Mouse (Mus musculus): ENCODE measurements around the gene Spata7. TPM values are rescaled to one million over a fixed set of nuclear protein-coding genes. Genes with fewer than 3 reads are reported as not detected.

Spata7 gene
- polyA plus RNA-seq, 1 experiment: 1.9 TPM

DNA sequence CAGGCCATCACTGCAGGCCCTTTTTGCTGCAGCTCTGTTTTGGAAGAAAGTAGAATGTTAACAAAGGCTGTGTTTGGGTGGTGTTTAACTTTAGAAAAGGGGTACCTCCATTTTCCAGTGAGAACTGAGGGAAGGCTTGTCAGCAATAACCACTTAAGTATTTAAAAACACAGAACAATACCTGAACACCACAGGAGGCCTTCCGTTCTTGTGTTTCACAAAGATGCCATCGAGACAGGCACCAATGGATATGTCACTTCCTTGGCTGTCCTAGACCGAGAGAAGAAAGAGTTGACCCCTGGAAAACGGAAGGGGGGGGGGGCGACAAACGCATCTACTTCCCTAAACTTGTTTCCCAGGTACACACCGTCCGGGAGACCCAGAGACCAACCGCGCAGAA lies 76.0 kb downstream of the Spata7 start:
- Histone ChIP-seq H3K27me3 (ENCODE audit: control insufficient read depth, insufficient read depth, low read length) (no peaks in the 10 kb centered on the region), H3K36me3 (ENCODE audit: control insufficient read depth, insufficient read depth, low read length) (no peaks in the 10 kb centered on the region), H3K4me3 (ENCODE audit: control insufficient read depth, insufficient read depth, low read length) (no peak overlapping the region), H3K4me1 (replicated peaks; ENCODE audit: control insufficient read depth, insufficient read depth, low read length) (no peaks in the 10 kb centered on the region), H3K27ac (ENCODE audit: control insufficient read depth, insufficient read depth, low read length) (no peak overlapping the region)
- TF ChIP-seq CTCF (IDR thresholded peaks at IDR 0.05; ENCODE audit: borderline replicate concordance, control insufficient read depth, extremely low read depth, insufficient read depth, low read length, poor library complexity): no peak
- TF ChIP-seq POLR2A (IDR thresholded peaks at IDR 0.05; ENCODE audit: control insufficient read depth, extremely low read depth, insufficient read depth, low read length, poor library complexity): no peak
- DNase-seq: no peak
- 88% methylated on average over 10 of the region's 10 CpGs for WGBS

DNA sequence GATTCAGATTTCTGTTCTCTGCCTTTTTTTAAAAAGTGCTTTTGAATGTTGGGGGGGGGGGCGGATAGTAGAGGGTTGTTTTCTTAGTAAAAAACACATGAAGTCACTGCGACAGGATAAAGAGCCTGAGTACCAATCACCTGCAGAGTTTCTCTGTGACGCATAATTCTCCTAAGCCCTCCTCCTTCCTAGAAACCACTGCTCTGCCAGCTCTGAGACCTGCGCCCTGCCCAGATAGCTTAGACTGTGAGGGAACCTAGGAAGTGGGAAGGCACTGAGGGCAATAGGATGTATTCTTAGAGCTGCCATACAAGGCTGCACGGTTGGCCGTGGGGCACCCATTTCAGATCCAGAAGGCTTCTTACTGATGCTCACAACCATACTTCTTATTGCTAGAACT lies 84.9 kb downstream of the Spata7 start:
- no peak overlapping the region for H3K4me3 ChIP-seq (ENCODE audit: control insufficient read depth, insufficient read depth, low read length)
- no peak overlapping the region for H3K27ac ChIP-seq (ENCODE audit: control insufficient read depth, insufficient read depth, low read length)
- no peaks in the 10 kb centered on the region for H3K4me1 ChIP-seq (replicated peaks; ENCODE audit: control insufficient read depth, insufficient read depth, low read length)
- TF ChIP-seq POLR2A (IDR thresholded peaks at IDR 0.05; ENCODE audit: control insufficient read depth, extremely low read depth, insufficient read depth, low read length, poor library complexity) (no peak), CTCF (IDR thresholded peaks at IDR 0.05; ENCODE audit: borderline replicate concordance, control insufficient read depth, extremely low read depth, insufficient read depth, low read length, poor library complexity) (no peak)
- H3K36me3 ChIP-seq (ENCODE audit: control insufficient read depth, insufficient read depth, low read length): no peaks in the 10 kb centered on the region
- WGBS: 92% methylated on average over 6 of the region's 6 CpGs
- DNase-seq: no peak
- H3K27me3 ChIP-seq (ENCODE audit: control insufficient read depth, insufficient read depth, low read length): no peaks in the 10 kb centered on the region

DNA sequence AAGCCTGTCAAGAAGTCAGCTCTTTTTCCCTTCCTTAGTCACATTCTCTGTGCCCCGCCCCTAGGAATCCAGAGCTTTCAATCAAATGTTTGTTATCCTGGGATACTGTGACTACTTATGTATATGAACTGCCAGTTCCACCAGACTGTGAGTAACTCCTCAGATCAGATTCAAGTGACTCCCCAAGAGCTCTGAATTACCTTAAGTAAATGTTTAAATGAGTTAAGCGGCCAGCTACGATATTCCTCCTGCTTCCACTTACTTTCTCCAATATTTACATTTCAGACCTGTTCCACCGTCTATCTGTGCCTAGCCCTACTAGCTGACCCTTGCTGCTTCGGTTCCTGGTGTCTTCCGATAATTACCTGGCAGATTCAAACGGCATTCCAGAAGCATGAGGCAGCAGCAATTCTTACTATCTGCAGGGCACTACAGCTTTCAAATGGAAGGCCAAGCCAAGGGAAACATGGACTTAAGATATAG lies 85.7 kb downstream of the Spata7 start:
- H3K27me3 ChIP-seq (ENCODE audit: control insufficient read depth, insufficient read depth, low read length): no peaks in the 10 kb centered on the region
- no peaks in the 10 kb centered on the region for H3K4me1 ChIP-seq (replicated peaks; ENCODE audit: control insufficient read depth, insufficient read depth, low read length)
- no peak overlapping the region for H3K27ac ChIP-seq (ENCODE audit: control insufficient read depth, insufficient read depth, low read length)
- TF ChIP-seq CTCF (IDR thresholded peaks at IDR 0.05; ENCODE audit: borderline replicate concordance, control insufficient read depth, extremely low read depth, insufficient read depth, low read length, poor library complexity): no peak
- TF ChIP-seq POLR2A (IDR thresholded peaks at IDR 0.05; ENCODE audit: control insufficient read depth, extremely low read depth, insufficient read depth, low read length, poor library complexity): no peak
- WGBS: 90% methylated on average over 7 of the region's 7 CpGs
- no peak overlapping the region for H3K4me3 ChIP-seq (ENCODE audit: control insufficient read depth, insufficient read depth, low read length)
- no peak for DNase-seq
- no peaks in the 10 kb centered on the region for H3K36me3 ChIP-seq (ENCODE audit: control insufficient read depth, insufficient read depth, low read length)

DNA sequence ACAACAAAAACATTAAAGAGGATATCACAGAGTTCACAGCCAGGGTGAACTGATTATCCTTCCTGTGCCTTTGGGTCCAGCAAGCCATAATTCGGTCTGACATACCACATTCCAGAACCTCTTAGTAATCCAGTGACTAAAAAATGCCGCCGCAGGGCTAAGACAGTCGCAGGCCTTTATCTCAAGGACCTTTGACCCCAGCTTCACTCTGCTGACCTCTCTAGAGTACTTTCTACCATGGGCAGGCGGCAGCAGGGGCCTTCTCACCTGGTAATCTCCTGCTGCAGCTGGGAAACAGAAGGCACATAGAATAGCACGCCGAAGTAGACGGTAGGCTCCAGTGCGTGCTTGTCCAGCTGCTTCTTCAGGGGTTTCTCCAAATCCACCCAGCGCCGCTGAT lies 86.8 kb downstream of the Spata7 start:
- DNase-seq: no peak
- no peaks in the 10 kb centered on the region for H3K27me3 ChIP-seq (ENCODE audit: control insufficient read depth, insufficient read depth, low read length)
- H3K36me3 ChIP-seq (ENCODE audit: control insufficient read depth, insufficient read depth, low read length): no peaks in the 10 kb centered on the region
- WGBS: 92% methylated on average over 11 of the region's 11 CpGs
- H3K4me1 ChIP-seq (replicated peaks; ENCODE audit: control insufficient read depth, insufficient read depth, low read length): no peaks in the 10 kb centered on the region
- no peak for TF ChIP-seq POLR2A (IDR thresholded peaks at IDR 0.05; ENCODE audit: control insufficient read depth, extremely low read depth, insufficient read depth, low read length, poor library complexity)
- no peak for TF ChIP-seq CTCF (IDR thresholded peaks at IDR 0.05; ENCODE audit: borderline replicate concordance, control insufficient read depth, extremely low read depth, insufficient read depth, low read length, poor library complexity)
- H3K27ac ChIP-seq (ENCODE audit: control insufficient read depth, insufficient read depth, low read length): no peak overlapping the region
- no peak overlapping the region for H3K4me3 ChIP-seq (ENCODE audit: control insufficient read depth, insufficient read depth, low read length)

DNA sequence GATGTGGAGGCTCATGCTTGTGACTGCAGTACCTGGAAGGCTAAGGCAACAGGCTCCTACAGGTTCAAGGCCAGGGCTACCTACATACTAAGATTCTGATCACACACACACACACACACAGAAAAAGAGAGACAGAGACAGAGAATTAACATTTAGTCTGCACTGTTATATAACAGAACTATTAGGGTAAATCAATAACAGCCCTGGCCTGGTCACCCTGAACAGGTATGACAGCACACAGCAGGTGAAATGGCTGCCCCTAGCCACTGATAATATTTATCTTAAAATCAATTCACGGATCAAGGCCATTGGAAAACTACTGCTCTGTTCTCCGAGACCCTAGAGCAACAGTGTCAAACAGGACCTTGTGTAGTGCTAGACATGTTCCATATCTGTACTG lies 88.2 kb downstream of the Spata7 start:
- Histone ChIP-seq H3K27ac (ENCODE audit: control insufficient read depth, insufficient read depth, low read length) (no peak overlapping the region), H3K4me3 (ENCODE audit: control insufficient read depth, insufficient read depth, low read length) (no peak overlapping the region), H3K4me1 (replicated peaks; ENCODE audit: control insufficient read depth, insufficient read depth, low read length) (no peaks in the 10 kb centered on the region), H3K27me3 (ENCODE audit: control insufficient read depth, insufficient read depth, low read length) (no peaks in the 10 kb centered on the region), H3K36me3 (ENCODE audit: control insufficient read depth, insufficient read depth, low read length) (no peaks in the 10 kb centered on the region)
- TF ChIP-seq CTCF (IDR thresholded peaks at IDR 0.05; ENCODE audit: borderline replicate concordance, control insufficient read depth, extremely low read depth, insufficient read depth, low read length, poor library complexity) (no peak), POLR2A (IDR thresholded peaks at IDR 0.05; ENCODE audit: control insufficient read depth, extremely low read depth, insufficient read depth, low read length, poor library complexity) (no peak)
- WGBS: 99% methylated on average over 2 of the region's 2 CpGs
- no peak for DNase-seq

Other genes with a start within 250 kb of the Spata7 start
- gene Kcnk10, start 49.8 kb upstream of the Spata7 start, polyA plus RNA-seq (2012; rRNA removed): 0.04 and 0.12 TPM in 2 replicates
- gene Ptpn21, start 109.2 kb downstream of the Spata7 start, polyA plus RNA-seq (2012; rRNA removed): 5.6 and 7.9 TPM in 2 replicates
- 85.0 and 89.8 TPM in 2 replicates for gene Zc3h14, start 118.8 kb downstream of the Spata7 start, polyA plus RNA-seq (2012; rRNA removed)

Data from thymus, adult 2 months (tissue).